Mouse (Mus musculus) heart, embryonic 14.5 days (tissue): Measurements from ENCODE around the gene Col8a1. TPM values are rescaled to one million over a fixed set of nuclear protein-coding genes. Genes with fewer than 3 reads are reported as not detected.

Source experiments
- ATAC-seq: fragments of 200-750 bp; cut with Nextera tagmentation; 2 replicates; pipeline ENCODE4 v1.8.0; 2017; ENCODE audit warnings: low read depth, moderate TSS enrichment; ENCODE audit not compliant: insufficient number of reproducible peaks, insufficient read depth, low FRiP score
- H3K27ac ChIP-seq, 2 experiments: fragments of 200-500 bp in 1 of 2; fragments of 300-500 bp in 1 of 2; sonication (generic) in 1 of 2; replicated peaks in 1 of 2; 2 replicates each; pipeline ENCODE4 v1.5.1; 2012 to 2014; ENCODE audit warnings: low read depth in 2 of 2, low read length in 2 of 2, control low read depth in 1 of 2, mild to moderate bottlenecking in 1 of 2, mixed read lengths in 1 of 2; ENCODE audit not compliant: control insufficient read depth in 1 of 2, insufficient read depth in 1 of 2
- H3K27me3 ChIP-seq: fragments of 300-500 bp; sonication (generic); 2 replicates; pipeline ENCODE4 v1.6.1; 2014; ENCODE audit warnings: mild to moderate bottlenecking, low read length, control low read depth; ENCODE audit not compliant: control insufficient read depth, insufficient read depth
- H3K36me3 ChIP-seq: fragments of 300-500 bp; sonication (generic); 2 replicates; pipeline ENCODE4 v1.6.1; 2014; ENCODE audit warnings: mild to moderate bottlenecking, control low read depth, low read length, mixed read lengths; ENCODE audit not compliant: control insufficient read depth, insufficient read depth
- H3K4me1 ChIP-seq, 2 experiments: fragments of 200-500 bp in 1 of 2; fragments of 300-500 bp in 1 of 2; sonication (generic) in 1 of 2; 2 replicates each; pipeline ENCODE4 v1.6.1; 2012 to 2014; ENCODE audit warnings: low read length in 2 of 2, control low read depth in 1 of 2, mixed read lengths in 1 of 2; ENCODE audit not compliant: control insufficient read depth in 2 of 2, insufficient read depth in 2 of 2
- H3K4me2 ChIP-seq: fragments of 300-500 bp; sonication (generic); 2 replicates; pipeline ENCODE4 v1.6.1; 2014; ENCODE audit warnings: mild to moderate bottlenecking, low read length
- H3K4me3 ChIP-seq, 2 experiments: fragments of 200-500 bp in 1 of 2; fragments of 300-500 bp in 1 of 2; sonication (generic) in 1 of 2; 2 replicates each; pipeline ENCODE4 v1.5.1; 2012 to 2014; ENCODE audit warnings: low read length in 2 of 2, mild to moderate bottlenecking in 2 of 2, control low read depth in 1 of 2, low read depth in 1 of 2, moderate library complexity in 1 of 2; ENCODE audit not compliant: control insufficient read depth in 1 of 2, insufficient read depth in 1 of 2
- H3K9ac ChIP-seq: fragments of 300-500 bp; sonication (generic); 2 replicates; pipeline ENCODE4 v1.6.1; 2014; ENCODE audit warnings: mild to moderate bottlenecking, low read length
- H3K9me3 ChIP-seq: fragments of 300-500 bp; sonication (generic); 2 replicates; pipeline ENCODE4 v1.6.1; 2016; ENCODE audit warnings: low read length, control low read depth; ENCODE audit not compliant: control insufficient read depth
- WGBS: fragments of 180-500 bp; shearing (Covaris S2); extraction: QIAGEN DNeasy Blood & Tissue Kit; methylation state at CpG from one replicate; pipeline ENCODE4 v1.1.7; 2014; 5-methylcytosine and 5-hydroxymethylcytosine counted together
- polyA plus RNA-seq: library from polyadenylated mRNA; unstranded; fragments of >200 nt; fragmentation: Nextera tagmentation; extraction: Ambion mirVana; gene quantifications from 2 replicates; pipeline ENCODE4 v1.2.1, GENCODE M21; 2014

Col8a1 gene
- polyA plus RNA-seq, 1 experiment from 2014 or later = 2.3 TPM

GRCm38 (mm10) chr16:57733139-57733538 lies 21.4 kb downstream of the Col8a1 start:
- 89% methylated on average over 3 of the region's 3 CpGs for WGBS
- no peaks in the 10 kb centered on the region for H3K27me3 ChIP-seq
- no peaks in the 10 kb centered on the region for H3K4me1 ChIP-seq
- no peaks in the 10 kb centered on the region for H3K9me3 ChIP-seq
- no peak overlapping the region for H3K4me2 ChIP-seq
- H3K9ac ChIP-seq = no peak overlapping the region
- no peak overlapping the region for H3K4me3 ChIP-seq
- H3K27ac ChIP-seq = no peak overlapping the region
- no peak for ATAC-seq
- no peaks in the 10 kb centered on the region for H3K36me3 ChIP-seq

GRCm38 (mm10) chr16:57724978-57725377 lies 29.6 kb downstream of the Col8a1 start:
- peaks cover 3% of the 10 kb centered on the region; the same call in 1 of the 2 replicates for H3K9me3 ChIP-seq
- no peaks in the 10 kb centered on the region for H3K36me3 ChIP-seq
- H3K9ac ChIP-seq = no peak overlapping the region
- WGBS = 42% methylated on average over 3 of the region's 3 CpGs
- ATAC-seq = no peak
- no peak overlapping the region for H3K27ac ChIP-seq
- H3K27me3 ChIP-seq = no peaks in the 10 kb centered on the region
- H3K4me1 ChIP-seq = no peaks in the 10 kb centered on the region; a peak in 1 of 4 replicates
- H3K4me2 ChIP-seq = peak overlapping the region; percentile 13; the same call in 1 of the 2 replicates
- no peak overlapping the region for H3K4me3 ChIP-seq

- Histone ChIP-seq H3K27ac (no peak overlapping the region), H3K9ac (no peak overlapping the region), H3K4me2 (no peak overlapping the region), H3K36me3 (no peaks in the 10 kb centered on the region), H3K4me3 (no peak overlapping the region), H3K4me1 (no peaks in the 10 kb centered on the region), H3K9me3 (no peaks in the 10 kb centered on the region), H3K27me3 (no peaks in the 10 kb centered on the region)
- ATAC-seq = no peak
- WGBS = 72% methylated on average over 2 of the region's 2 CpGs
Observed at GRCm38 (mm10) chr16:57718982-57719381, 35.6 kb downstream of the Col8a1 start.

- Histone ChIP-seq H3K9me3 (no peaks in the 10 kb centered on the region), H3K36me3 (no peaks in the 10 kb centered on the region), H3K4me1 (no peaks in the 10 kb centered on the region), H3K4me2 (no peak overlapping the region), H3K27me3 (no peaks in the 10 kb centered on the region), H3K4me3 (no peak overlapping the region), H3K9ac (no peak overlapping the region), H3K27ac (no peak overlapping the region)
- ATAC-seq = no peak
- 83% methylated on average over 5 of the region's 5 CpGs for WGBS
Observed at GRCm38 (mm10) chr16:57698733-57699132, 55.8 kb downstream of the Col8a1 start.

GRCm38 (mm10) chr16:57694694-57695093 lies 59.8 kb downstream of the Col8a1 start:
- Histone ChIP-seq H3K4me3 (no peak overlapping the region), H3K27ac (no peak overlapping the region), H3K9ac (no peak overlapping the region), H3K4me2 (no peak overlapping the region), H3K9me3 (no peaks in the 10 kb centered on the region), H3K27me3 (no peaks in the 10 kb centered on the region), H3K4me1 (0 out of 4 replicates have a peak, but pooled peaks cover 0 to 2% of the 10 kb centered on the region in 2 experiments), H3K36me3 (no peaks in the 10 kb centered on the region)
- 74% methylated on average over 1 of the region's 1 CpGs for WGBS
- ATAC-seq = no peak

- Histone ChIP-seq H3K9me3 (no peaks in the 10 kb centered on the region), H3K4me2 (no peak overlapping the region), H3K4me1 (0 out of 4 replicates have a peak, but pooled peaks cover 0 to 2% of the 10 kb centered on the region in 2 experiments), H3K27ac (no peak overlapping the region), H3K27me3 (no peaks in the 10 kb centered on the region), H3K36me3 (no peaks in the 10 kb centered on the region), H3K9ac (no peak overlapping the region), H3K4me3 (no peak overlapping the region)
- 85% methylated on average over 2 of the region's 2 CpGs for WGBS
- ATAC-seq = no peak
Observed at GRCm38 (mm10) chr16:57693906-57694522, 60.5 kb downstream of the Col8a1 start.

GRCm38 (mm10) chr16:57685790-57686399 lies 68.6 kb downstream of the Col8a1 start:
- WGBS = 69% methylated on average over 5 of the region's 5 CpGs
- 0 out of 4 replicates have a peak, but pooled peaks cover 0 to 2% of the 10 kb centered on the region in 2 experiments for H3K4me1 ChIP-seq

More at GRCm38 (mm10) chr16:57685790-57686399, 68.6 kb downstream of the Col8a1 start:
- no peaks in the 10 kb centered on the region for H3K9me3 ChIP-seq
- no peak overlapping the region for H3K9ac ChIP-seq
- H3K36me3 ChIP-seq = no peaks in the 10 kb centered on the region
- no peak overlapping the region for H3K4me3 ChIP-seq
- no peak for ATAC-seq
- no peaks in the 10 kb centered on the region for H3K27me3 ChIP-seq
- no peak overlapping the region for H3K4me2 ChIP-seq
- no peak overlapping the region for H3K27ac ChIP-seq
